25 mouse cellular contexts compared by ENCODE assay signal in the genomic region with DNA sequence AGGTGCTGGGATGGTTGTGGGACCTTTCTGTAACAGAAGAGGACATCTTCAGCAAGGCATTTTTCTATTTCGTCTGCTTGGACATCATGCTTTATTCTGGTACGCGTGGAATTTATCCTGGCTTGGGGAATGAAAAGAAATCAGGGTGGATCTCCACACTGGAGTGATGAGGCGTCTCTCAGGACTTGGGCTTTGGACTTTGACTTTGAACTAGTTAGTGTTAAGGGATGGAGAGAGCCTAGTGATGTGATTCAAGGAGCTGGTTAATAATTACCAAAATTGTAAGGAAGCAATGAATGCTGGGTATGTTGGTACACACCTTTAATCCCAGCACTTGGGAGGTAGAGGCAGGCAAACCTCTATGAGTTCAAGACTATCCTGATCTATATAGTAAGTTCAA.
DNase-seq lines count a peak whose midpoint lies in the region; ATAC-seq and TF ChIP-seq lines count a peak whose summit lies in the region.
"Had no signal": no experiment of that assay in that cellular context is flagged by ENCODE, and none has a peak within 500 bp of the region (broad histone marks: within the 10 kb centered on the region; RNA-seq: fewer than 3 reads in every experiment).

No protein-coding gene starts in this region.

- no peak overlapping the region for H3K27ac ChIP-seq in kidney, embryonic 14.5 days (ENCODE audit: low read depth, low read length)
- no peak overlapping the region for H3K27ac ChIP-seq in kidney, embryonic 15.5 days
- H3K27ac ChIP-seq in kidney, postnatal 0 days, result no peak overlapping the region
- no peak overlapping the region for H3K27ac ChIP-seq in left cerebral cortex, adult 2 months
- H3K27ac ChIP-seq: forebrain, embryonic 10.5 days; gastrocnemius, adult 2 months; heart, embryonic 13.5 days; hindbrain, embryonic 14.5 days had no signal

- H3K36me3 ChIP-seq in kidney, embryonic 14.5 days (ENCODE audit: control insufficient read depth, insufficient read depth, low read length), result no peaks in the 10 kb centered on the region
- no peaks in the 10 kb centered on the region for H3K36me3 ChIP-seq in kidney, embryonic 15.5 days
- H3K36me3 ChIP-seq in kidney, postnatal 0 days (ENCODE audit: insufficient read depth, low read length), result no peaks in the 10 kb centered on the region
- H3K36me3 ChIP-seq: forebrain, embryonic 10.5 days; heart, embryonic 13.5 days had no signal

- no peaks in the 10 kb centered on the region for H3K9me3 ChIP-seq in kidney, embryonic 14.5 days (ENCODE audit: control insufficient read depth, low read length)
- H3K9me3 ChIP-seq in kidney, embryonic 15.5 days (replicated peaks), result no peaks in the 10 kb centered on the region
- H3K9me3 ChIP-seq in kidney, postnatal 0 days (replicated peaks; ENCODE audit: low read length), result no peaks in the 10 kb centered on the region
- H3K9me3 ChIP-seq: forebrain, embryonic 10.5 days; heart, embryonic 13.5 days had no signal

- intact Hi-C loops in left cerebral cortex, adult 2 months (cut with DNase I), result no loop called here

- no peak for TF ChIP-seq CTCF in kidney, postnatal 0 days (IDR thresholded peaks at IDR 0.05; ENCODE audit: low read depth)
- no peak for TF ChIP-seq CTCF in left cerebral cortex, adult 2 months (IDR thresholded peaks at IDR 0.05)

- H3K4me1 ChIP-seq in kidney, embryonic 14.5 days (ENCODE audit: control insufficient read depth, insufficient read depth, low read length), result 0 out of 2 replicates have a peak, but pooled peaks cover 4% of the 10 kb centered on the region
- H3K4me1 ChIP-seq in kidney, embryonic 15.5 days, result 0 out of 2 replicates have a peak, but pooled peaks cover 2% of the 10 kb centered on the region
- no peaks in the 10 kb centered on the region for H3K4me1 ChIP-seq in kidney, postnatal 0 days (replicated peaks; ENCODE audit: insufficient read depth, low read length)
- H3K4me1 ChIP-seq: forebrain, embryonic 10.5 days had no signal

- no peak overlapping the region for H3K9ac ChIP-seq in kidney, embryonic 14.5 days (ENCODE audit: low read depth, low read length)
- H3K9ac ChIP-seq in kidney, embryonic 15.5 days, result no peak overlapping the region
- H3K9ac ChIP-seq in kidney, postnatal 0 days (ENCODE audit: low read depth, low read length), result no peak overlapping the region
- H3K9ac ChIP-seq: forebrain, postnatal 0 days; heart, embryonic 13.5 days; hindbrain, embryonic 14.5 days had no signal

- H3K4me3 ChIP-seq in kidney, embryonic 14.5 days (ENCODE audit: low read length), result no peak overlapping the region
- no peak overlapping the region for H3K4me3 ChIP-seq in kidney, embryonic 15.5 days (replicated peaks)
- no peak overlapping the region for H3K4me3 ChIP-seq in kidney, postnatal 0 days (replicated peaks; ENCODE audit: low read depth, low read length)
- H3K4me3 ChIP-seq in left cerebral cortex, adult 2 months, result no peak overlapping the region
- H3K4me3 ChIP-seq: forebrain, embryonic 10.5 days; gastrocnemius, adult 2 months; heart, embryonic 13.5 days had no signal

- no peak for ATAC-seq in kidney, embryonic 14.5 days (ENCODE audit: low FRiP score, low TSS enrichment)
- no peak for ATAC-seq in kidney, embryonic 15.5 days (replicated peaks; ENCODE audit: low FRiP score)
- ATAC-seq in kidney, postnatal 0 days (replicated peaks; ENCODE audit: low FRiP score, low read depth), result peak; percentile 66; the same call in 1 of the 2 replicates
- ATAC-seq: activated CD4-positive, CD25-positive, alpha-beta regulatory T cell, adult 4 months; CD4-positive, CD25-positive, alpha-beta regulatory T cell, adult 4 months; forebrain, embryonic 14.5 days; forebrain, postnatal 0 days had no signal

- no peaks in the 10 kb centered on the region for H3K27me3 ChIP-seq in kidney, embryonic 14.5 days (ENCODE audit: control insufficient read depth, insufficient read depth, low read length)
- H3K27me3 ChIP-seq in kidney, embryonic 15.5 days, result no peaks in the 10 kb centered on the region
- no peaks in the 10 kb centered on the region for H3K27me3 ChIP-seq in kidney, postnatal 0 days (ENCODE audit: insufficient read depth, low read length)
- H3K27me3 ChIP-seq: heart, embryonic 13.5 days had no signal

- H3K4me2 ChIP-seq in kidney, embryonic 14.5 days (replicated peaks; ENCODE audit: low read depth, low read length), result no peak overlapping the region
- H3K4me2 ChIP-seq in kidney, embryonic 15.5 days, result no peak overlapping the region
- H3K4me2 ChIP-seq in kidney, postnatal 0 days (ENCODE audit: low read length), result no peak overlapping the region
- H3K4me2 ChIP-seq: heart, embryonic 13.5 days; hindbrain, embryonic 14.5 days had no signal

- DNase-seq in kidney, adult 18-20 months, result peak; percentile 15
- DNase-seq in kidney, adult 9 months, result peak; percentile 81
- DNase-seq in kidney, postnatal 0 days (ENCODE audit: low spot score), result no peak
- DNase-seq in yolk sac, embryonic 10.5 days (ENCODE audit: low spot score), result peak; percentile 24
- DNase-seq in left cerebral cortex, adult 2 months (ENCODE audit: extremely low spot score in 1 of 2, low spot score in 2 of 2), result no peak
- DNase-seq in cerebellum, adult 8-10 months, result no peak
- DNase-seq: adrenal gland, adult 8-10 months; adrenal gland, postnatal 25 days; cerebellum, adult 11-12 months; cerebellum, adult 9-10 months; cerebellum, postnatal 14 days; forebrain, postnatal 0 days; gastrocnemius, adult 2 months; gastrocnemius, postnatal 14 days; heart, adult 18-20 months; heart, postnatal 14 days; heart, postnatal 4 days had no signal

- 95% methylated on average over 4 of the region's 4 CpGs for WGBS in kidney, embryonic 14.5 days
- WGBS in kidney, embryonic 15.5 days, result 92% methylated on average over 4 of the region's 4 CpGs
- WGBS in kidney, postnatal 0 days, result 87% methylated on average over 4 of the region's 4 CpGs

Comparison
In these comparisons a context has a peak if more than half of its experiments do, and no peak if none do; other contexts are left out.
1. DNase-seq: peak in kidney, adult 18-20 months (single experiment), kidney, adult 9 months (single experiment) and yolk sac, embryonic 10.5 days (single experiment); none in kidney, postnatal 0 days (single experiment), left cerebral cortex, adult 2 months (0 of 2) and cerebellum, adult 8-10 months (single experiment).